Mouse (Mus musculus): Measurements from ENCODE around the gene Ttc9. TPM values are rescaled to one million over a fixed set of nuclear protein-coding genes. Genes with fewer than 3 reads are reported as not detected.

Gene Ttc9
- 3.1 and 4.3 TPM in 2 replicates for total RNA-seq (2021)
- long read RNA-seq, partial matches to known transcripts, result 0 of 4 reads
- long read RNA-seq, other reads (novel, unspliced or antisense), result 1 of 4 reads

DNA sequence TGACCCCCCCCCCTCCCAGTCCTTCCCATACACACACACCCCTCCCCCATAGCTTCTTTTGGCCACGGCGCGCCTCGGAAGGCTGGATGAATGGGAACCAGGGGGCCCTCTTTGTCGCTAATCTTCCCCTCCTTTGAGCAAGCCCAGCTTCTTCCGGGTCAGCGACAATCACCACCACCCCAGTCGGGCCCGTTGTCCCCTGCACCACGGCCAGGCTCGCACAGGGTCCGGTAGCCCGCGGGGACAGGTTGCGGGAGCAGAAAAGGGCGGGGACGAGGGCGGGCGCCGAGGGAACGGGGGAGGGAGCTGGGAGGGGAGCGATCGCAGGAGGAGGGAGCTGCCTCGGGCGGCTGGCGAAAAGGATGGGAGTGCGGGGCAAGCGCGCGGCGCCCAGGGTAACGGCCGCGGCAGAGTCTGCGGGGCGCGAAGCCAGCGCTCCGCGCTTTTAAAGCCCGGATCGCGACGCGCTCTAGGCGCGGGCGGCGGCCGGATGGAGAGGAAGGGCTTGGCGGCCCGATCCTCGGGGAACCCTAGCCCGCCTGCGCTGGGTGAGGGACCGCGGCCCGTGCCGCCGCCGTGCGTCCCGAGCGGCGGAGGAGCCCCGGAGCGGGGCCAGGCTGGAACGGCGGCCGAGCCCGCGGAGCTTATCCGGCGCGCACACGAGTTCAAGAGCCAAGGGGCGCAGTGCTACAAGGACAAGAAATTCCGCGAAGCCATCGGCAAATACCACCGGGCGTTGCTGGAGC is at the start of gene Ttc9:
Ttc9 (plus strand) TSS at position 335 of the 746 bp plus-strand sequence.
- peak; percentile 61 for DNase-seq

DNA sequence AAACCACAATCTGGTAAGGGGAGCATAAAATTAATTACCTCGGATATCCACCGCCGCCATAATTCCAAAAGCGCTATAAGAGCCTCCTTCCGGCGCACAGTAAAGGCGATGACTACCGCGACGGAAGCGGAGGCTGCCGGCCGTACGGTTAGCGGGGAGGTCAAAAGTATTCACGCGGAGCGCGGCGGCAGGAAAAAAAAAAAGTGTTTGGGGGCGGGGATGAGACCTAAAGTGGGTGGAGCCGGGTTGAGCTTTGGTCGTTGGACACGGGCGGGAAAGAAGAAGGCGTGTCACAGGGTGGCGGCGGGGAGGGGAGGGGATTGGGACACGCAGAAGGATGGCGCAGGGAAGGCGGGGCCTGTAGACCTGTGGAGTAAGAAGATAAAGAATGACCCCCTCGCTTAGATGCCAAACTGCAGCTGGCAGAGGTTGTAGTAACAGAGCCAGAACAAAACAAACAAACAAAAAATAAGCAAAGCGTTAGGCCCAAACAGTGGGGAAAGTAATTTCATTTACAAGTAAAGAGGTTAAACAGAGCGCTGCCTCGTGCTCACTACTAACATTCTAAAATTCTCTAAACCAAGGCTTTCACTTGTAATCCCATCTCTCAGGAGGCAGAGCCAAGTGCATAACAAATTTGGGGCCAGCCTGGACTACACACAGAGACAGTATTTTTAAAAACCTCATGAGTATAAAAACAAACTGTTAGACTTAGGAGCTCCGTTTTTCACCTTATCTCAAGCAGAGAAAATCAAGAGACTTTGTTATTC is 36.0 kb upstream of the Ttc9 start, which contains the start of gene Med6:
Med6 (minus strand) TSS at position 107 of the 770 bp plus-strand sequence.
- DNase-seq, result peak; percentile 90

DNA sequence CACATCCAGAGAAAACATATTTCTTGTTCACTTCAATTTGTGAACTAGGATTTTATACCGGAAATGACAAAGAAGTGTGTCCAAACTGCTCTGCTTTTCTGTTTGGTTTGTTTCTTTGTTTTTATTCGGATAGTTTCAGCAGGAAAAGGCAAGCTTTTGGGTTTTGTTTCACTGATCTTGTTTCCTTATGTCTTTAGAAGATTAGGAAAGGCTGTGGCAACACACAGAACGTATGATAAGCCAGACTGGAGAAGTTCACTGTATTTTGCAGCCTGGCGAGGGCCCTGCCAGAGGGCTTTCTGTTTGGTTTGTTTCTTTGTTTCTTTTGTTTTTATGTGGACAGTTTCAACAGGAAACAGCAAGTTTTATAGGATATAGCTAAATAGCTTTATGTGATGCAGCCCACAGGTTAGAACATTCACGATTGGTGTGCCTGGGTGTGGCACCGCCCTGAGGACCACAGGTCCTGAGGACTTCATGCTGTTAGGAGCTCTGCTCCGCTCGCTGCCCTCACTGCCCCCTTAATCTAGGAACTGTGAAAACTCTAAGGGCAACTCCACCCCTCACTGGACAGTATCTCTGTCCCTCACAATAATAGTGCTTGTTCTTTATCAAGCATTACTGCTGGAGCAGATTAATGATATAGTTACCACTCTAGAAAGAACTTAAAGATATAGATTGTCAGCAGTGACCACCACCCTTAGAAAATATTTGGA is 34.3 kb upstream of the Ttc9 start:
- DNase-seq, result no peak

DNA sequence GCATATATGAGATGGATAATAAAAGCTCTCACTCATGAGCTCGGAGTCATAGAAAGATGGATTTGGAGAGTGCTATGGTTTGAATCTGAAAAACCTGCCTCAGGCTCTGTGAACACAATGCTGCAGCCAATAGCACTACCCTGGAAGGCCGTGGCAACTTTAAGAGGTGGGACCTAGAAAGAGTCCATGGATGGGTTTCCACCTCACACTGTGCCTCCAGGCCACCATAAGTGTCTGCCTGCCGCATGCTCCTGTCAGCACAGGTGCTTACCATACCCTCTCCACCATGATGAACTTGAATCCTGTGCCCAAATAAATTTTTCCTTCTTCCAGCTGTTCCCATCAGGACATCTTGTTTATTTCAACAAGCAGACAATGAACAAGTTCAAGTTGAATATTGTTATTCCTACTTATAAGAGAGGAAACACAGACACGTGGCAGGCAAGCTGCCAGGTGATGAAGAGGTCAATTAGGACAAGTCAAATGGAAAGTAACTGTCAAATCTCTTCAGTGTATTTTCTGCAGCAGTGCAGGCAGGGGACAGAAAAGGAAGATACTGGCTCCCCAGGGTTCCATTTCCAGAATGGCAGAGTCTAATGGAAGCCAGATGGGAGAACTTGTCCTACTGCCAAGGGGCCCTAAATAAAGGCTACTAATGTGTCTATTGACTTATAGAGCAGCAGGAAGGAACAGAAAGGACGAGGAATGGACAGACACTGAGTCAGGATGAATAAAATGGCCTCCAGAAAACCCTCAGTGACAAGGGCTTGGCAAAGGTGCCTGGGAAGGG is 25.9 kb upstream of the Ttc9 start:
- DNase-seq, result no peak

DNA sequence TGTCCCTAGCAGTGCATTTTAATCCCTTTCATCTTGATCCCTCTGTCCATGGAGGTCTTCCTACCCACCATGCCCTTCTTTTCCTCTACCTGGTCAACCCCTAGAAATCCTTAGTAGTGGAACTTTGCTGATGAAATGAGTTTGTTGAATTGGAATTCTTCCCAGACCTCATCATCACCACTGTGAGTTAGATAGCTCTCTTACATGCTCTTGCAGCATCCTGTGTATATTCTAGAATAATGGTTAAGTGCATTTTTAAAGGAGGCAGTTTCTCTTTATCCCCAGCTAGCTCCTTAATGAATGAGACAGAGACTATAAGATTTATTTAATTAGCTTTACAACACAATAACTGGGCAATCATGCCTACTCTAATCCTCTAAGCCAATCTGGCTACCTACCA is 21.6 kb upstream of the Ttc9 start:
- DNase-seq, result no peak

DNA sequence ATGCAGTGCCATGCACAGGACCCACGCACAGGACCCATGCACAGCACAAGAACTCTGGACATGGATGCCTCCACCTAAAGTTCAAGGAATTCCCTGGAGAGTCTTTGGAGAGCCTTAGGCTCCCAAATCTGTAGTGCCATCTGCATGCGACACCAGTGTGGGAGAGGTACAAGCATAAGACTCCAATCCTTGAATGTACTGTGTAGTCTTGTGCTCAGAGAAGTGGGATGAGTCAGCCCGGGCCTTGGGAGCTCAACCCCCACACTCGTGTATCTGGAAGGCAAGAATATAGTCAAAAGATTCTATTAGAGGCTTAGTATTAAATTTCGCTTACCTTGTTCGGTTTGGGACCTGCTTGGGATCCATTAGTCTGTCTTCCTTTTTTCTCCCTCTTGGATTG is 15.2 kb upstream of the Ttc9 start:
- no peak for DNase-seq

DNA sequence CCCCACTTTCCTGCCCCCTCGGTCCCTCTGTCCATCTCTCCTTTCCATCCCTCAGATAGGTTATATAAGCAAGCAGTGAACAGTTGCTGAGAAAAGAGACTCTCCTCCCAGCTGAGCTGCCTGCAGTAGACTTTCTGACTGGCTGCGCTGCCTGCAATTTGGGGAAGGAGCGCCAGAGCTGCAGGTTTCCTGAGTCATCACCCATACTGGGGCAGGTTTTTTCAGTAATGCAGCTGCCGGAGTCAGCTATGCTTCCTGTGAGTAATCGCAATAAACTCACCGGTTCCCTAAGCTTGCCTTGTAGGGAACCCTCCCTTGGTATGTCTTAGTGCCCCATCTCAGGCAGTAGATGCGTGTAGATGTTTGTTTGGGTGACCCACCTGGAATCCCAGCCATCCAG is 14.1 kb upstream of the Ttc9 start:
- DNase-seq, result no peak

DNA sequence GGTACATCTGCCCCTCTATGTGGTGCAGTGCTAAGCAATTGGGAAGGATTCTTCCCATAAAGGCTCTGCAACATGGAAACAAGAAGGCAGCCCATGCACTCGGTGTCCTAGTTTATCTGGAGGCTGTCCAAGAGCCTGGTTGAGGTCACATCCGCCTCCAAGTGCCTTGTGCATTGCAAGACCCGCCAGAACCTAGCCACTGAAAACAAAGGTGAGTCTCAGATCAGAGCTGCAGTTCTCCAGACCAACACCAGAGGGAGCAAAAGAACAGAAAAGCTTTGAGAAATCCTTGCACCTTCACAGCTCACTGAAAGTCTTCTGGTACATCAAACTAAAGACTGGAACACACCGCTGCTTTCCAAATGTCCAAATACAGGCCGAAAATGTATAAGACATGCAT is 11.7 kb upstream of the Ttc9 start:
- peak; percentile 64 for DNase-seq

DNA sequence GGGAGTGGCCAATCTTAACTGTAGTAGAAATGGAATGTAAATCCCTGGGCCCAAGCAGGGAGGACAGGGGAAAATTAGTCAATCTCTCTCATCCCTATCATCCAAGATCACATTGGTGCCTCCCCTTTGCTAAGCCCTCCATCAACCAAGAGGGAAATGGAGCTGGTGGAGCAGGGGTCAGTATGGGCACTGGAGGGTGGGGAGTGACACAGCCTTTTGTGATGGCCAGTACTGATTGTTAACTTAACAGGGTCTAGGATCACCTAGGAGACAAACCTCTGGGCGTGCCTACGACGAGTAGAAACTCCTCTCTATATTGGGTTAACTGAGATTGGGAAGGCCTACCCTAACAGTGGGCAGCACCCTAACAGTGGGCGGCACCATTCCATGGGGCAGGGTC is 7.7 kb upstream of the Ttc9 start:
- no peak for DNase-seq

DNA sequence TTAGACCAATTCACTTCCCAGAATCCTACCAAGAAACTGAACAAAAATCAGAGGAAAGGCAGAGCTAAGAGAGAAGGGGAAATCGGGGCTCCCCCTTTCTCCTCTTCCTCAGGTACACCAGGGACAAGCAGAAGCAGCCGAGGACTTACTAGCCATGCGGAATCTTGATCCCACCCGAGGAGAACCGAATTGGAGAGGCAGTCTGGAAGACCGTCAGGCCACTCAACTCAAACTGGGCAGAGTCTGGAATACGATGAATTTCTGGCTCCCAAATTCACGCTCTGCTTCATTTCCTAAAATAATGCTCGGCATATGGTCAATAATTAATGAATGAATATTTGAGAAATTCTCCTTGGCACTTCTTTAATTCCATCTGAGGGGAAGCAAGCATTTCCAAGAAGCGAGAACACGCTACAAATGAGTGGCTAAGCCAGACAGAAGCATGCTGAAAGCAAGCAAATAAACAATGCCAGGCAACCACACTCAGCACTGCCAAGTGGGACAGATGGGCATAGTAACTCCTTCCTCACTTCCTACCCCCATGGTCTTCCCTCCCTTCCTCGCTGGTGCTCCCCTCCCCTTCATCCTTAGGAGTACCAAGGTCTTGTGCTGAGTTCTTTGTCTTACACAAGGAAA is 4.7 kb upstream of the Ttc9 start:
- no peak for DNase-seq

DNA sequence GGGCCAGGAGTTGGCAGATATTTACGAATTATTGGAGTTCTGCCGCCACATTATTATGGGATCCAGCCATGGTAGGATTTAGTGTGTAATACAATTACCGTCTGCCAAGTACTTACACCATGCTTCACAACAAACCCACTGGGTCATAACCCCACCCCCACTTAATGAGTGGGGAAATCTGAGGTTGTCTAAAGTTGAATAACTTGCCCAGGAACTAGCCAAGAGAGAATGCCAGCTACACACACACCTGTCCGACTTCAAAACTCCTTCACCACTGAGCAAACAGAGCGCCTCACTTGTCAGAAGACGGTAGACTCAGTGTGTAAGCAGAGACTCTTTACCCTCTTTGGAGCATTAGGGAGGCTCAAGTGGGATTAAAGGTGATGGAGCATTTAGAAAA is 3.6 kb upstream of the Ttc9 start:
- DNase-seq, result no peak

DNA sequence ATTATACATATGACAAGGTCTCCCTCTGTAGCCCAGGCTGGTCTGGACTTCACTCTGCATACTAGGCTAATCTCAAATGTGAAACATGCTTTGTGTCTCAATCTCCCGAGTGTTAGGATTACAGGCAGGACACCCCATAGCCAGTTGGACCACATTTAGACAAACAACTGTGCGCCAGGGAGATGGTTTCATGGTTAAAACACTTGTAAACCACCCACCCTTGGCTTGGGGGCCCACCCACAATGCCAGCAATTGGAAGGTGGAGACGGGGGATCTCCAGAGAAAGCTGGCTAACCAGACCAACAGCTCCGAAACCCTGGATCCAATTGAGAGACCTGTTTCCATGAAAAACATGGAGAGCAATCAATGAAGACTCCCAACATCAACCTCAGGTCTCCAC is 3.0 kb upstream of the Ttc9 start:
- no peak for DNase-seq

DNA sequence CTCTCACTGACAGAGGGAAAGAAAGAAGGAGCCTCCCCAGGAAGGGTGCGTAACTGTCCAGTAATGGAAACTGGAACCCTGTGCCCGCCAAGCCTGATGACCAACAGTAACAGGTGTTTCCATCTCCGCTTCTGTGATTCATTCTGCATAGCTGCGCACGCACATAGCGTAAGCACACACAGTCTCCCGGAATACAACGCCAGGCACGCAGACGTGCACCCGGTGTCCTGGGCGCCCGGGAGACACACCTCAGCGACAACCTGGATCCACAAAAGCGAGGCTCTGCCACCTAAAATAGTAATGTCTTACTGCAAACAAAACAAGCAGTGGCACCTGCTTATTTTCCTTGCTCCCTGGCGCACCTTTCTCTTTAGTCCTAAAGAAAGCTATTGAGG is 532 bp upstream of the Ttc9 start:
- peak; percentile 12 for DNase-seq

DNA sequence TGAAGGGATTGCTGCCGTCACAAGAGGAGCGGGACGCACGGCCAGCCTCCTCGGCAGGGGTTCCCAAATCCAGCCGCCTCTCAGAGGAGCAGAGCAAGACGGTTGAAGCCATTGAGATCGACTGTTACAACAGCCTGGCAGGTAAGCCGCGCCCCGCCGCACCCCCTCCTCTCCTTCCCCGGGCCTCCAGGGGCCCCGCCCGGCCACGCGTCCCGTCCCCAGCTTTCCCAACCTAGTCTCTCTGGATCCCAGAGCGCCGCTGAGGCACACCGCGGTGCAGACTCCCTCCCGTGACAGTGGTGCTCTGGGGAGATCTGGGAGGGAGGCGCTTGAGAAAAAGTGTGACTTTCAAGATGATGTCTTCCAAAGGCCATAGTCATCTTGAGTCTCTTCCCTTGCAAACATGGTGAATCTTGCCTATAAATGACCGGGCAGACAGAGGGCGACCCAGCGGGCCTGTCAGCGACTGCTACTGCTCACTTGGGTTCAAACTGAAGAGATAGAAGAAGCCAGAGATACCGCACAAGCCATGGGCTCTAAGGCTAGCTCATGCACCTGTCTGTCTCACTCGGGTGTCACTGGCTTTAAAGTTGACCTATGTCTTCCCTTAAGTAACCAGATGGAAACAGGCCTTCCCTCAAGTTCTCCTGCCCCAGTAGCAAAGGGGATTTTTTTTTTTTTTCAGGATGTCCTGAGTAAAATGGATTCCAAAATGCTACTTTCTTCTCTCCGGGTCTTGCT is 782 bp downstream of the Ttc9 start:
- DNase-seq, result peak; percentile 3

DNA sequence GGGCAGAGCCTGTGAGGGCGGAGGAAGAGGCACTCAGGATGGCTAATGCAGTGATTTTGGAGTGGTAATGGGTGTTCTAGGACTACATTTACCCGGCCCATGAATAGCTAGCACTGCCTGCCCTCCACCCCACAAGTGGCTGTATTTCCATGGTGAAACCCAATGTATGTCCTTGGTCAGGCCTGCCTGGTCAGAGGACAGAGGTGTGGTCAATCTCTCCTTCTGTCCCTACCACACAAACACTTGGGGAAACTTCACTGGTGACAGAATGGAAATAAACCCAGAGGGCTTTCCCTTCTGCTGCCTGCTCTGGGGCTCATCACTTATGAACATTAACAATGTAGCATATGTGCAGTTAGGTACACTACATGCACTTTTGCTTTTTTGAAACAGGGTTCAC is 2.2 kb downstream of the Ttc9 start:
- DNase-seq, result no peak

DNA sequence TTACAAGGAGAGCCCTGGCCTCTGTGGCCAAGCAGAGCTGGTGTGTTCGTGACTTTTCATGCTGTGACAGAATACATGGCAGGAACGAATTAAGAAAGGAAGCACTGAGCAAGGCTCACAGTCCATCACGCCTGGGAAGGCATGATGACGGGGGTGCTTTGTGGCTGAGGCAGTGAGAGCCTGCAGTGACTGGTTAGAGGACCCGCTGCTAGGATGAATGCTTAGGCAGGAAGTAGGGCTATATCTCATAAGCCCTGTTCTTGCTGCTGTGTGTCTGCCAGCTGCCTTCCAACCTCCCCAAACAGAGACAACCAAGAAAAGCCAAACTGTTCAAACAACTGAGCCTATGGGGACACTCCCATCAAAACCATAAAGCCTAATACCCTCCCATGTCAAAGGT is 9.6 kb downstream of the Ttc9 start:
- no peak for DNase-seq

DNA sequence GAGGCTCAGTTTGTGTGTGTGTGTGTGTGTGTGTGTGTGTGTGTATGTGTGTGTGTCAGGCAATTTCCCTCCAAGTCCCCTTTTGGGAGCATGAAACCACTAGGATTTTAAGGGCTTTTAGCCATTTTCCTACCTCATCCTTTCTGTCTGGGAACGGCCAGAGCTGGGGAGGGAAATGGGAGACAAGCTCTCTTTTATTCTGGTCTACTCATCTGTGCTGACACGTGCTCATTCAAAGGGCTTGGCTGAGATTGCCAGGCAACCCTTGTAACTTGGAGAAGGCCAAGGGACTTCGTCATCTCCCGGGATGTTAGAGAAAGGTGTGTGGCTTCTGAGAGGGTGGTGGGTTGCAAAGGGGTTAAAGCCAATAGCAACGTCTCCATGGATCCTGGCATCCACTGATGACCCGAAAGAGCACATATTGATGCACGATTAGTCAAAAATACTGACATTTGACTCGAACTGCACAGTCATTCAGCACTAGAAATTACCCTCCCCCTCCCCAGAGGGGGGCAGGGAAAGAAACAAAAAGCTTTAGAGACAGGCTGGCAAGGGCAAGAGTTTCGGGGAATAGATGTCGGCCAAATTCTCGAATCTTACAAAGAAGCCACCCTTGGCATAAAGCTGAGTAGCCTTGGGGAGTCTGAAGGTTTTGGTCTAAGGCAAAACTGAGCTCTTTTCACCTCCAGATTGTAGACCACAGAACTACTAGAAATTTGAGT is 11.5 kb downstream of the Ttc9 start:
- DNase-seq, result no peak

DNA sequence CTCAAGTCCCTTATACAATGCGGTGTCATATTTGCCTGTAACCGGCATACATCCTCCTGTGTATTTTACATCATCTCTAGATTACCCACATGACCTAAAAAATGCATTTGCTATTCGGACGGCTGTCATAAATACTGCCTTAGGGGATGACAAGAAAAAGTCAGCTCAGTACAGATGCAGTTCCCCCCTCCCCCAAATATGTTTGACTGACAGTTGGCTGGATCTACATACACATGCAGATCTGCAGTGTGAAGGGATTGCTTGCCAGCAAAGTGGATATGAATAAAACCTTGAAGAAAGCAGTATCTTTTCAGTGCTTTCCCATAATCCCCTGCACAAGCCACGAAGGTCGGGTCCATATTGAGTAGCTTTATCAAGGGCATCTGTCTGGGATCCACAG is 15.8 kb downstream of the Ttc9 start:
- DNase-seq, result no peak

DNA sequence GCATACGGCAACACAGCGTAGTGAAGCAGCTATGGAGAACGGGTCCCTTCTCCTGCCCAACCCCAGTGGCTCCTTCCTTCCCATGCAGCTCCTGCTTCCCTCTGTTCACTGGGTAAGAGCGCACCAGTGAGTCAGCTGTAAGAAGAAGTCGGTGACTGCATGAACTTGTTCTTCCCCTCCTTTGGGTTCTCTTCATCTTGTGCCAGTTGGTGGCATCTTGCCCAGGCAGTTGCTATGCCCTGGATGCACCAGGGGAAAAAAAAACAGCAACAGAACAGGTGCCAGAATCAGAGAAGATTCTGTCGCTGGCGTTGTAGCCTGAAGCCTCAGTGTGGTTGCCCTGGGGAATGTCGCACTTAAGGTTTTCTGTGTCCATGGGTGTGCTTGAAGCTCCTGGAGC is 22.3 kb downstream of the Ttc9 start:
- DNase-seq, result peak; percentile 40

DNA sequence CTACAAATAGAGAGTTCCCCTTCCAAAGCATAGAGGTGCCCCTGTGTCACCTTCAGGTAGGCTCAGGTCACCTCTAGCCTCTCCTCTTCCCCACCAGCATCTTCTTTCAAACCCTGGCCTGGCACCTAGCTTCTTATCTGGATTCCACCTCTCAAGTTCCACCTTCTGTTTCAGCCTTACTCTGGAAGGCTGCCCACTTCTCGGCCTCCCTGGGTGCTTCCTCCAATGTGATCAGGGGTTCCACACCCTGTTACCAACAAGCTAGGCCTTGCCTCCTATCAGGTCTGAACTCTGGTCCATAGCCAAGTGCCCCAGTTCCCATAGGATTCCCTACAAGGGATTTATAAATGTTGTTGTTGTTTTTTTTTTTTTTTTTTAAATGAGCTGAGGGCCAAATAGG is 26.3 kb downstream of the Ttc9 start:
- no peak for DNase-seq
